Mouse (Mus musculus) spleen, postnatal 0 days (tissue): ENCODE results near the gene Gm16503. TPM values are rescaled to one million over a fixed set of nuclear protein-coding genes. Genes with fewer than 3 reads are reported as not detected.

Experiments used
- polyA plus RNA-seq: library from polyadenylated mRNA; unstranded; fragments of >200 nt; fragmentation: Nextera tagmentation; extraction: Ambion mirVana; gene quantifications from 2 replicates; pipeline ENCODE4 v1.2.1, GENCODE M21; 2015

The Gm16503 gene
- 0.61 and 0.64 TPM in 2 replicates for polyA plus RNA-seq

DNA sequence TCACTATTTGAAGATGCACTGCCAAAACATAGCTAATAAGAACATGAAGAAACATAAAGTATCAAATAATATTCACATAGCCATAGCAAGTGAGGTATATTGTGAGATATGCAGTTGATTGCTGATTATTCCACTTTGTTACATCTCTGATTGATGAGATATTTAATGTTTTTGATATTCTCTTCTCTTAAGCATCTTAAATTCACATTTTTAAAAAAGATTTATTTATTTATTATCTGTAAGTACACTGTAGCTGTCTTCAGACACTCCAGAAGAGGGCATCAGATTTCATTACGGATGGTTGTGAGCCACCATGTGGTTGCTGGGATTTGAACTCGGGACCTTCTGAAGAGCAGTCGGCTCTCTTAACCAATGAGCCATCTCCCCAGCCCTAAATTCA lies at the start of gene Gm16503:
Gm16503 (plus strand) TSS at position 301 of the 400 bp plus-strand sequence.

DNA sequence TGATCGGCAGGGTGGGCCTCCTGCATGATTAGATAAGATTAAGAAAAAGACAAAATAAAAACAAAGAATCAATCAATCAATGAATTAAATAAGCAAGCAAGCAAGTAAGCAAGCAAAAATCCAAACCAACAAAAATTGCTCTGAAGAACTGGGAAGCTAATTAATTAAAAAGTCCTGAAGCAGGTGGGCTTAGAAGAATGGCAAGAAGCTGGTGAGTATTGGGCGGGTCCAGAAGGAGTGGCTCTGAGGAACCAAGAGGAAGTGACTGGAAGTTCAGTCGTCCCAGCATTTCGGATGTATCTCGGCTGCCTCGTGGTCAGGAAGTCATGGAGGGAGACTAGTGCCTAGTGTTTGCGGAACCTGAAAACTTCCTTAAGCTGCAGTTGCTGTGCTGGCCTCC lies 47.9 kb upstream of the Gm16503 start, which contains the start of gene Zfp982:
Zfp982 (plus strand) TSS at position 301 of the 400 bp plus-strand sequence.

DNA sequence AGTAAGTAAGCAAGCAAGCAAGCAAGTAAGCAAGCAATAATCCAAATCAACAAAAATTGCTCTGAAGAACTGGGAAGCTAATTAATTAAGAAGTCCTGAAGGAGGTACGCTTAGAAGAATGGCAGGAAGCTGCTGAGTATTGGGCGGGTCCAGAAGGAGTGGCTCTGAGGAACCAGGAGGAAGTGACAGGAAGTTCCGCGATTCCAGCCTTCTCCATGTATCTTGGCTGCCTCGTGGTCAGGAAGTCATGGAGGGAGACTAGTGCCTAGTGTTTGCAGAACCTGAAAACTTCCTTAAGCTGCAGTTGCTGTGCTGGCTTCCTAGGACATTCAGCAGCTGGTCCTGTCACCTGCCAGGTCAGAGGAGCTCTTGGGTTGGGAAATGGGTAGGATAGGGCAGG lies 13.1 kb downstream of the Gm16503 start, which contains the start of gene Zfp985:
Zfp985 (plus strand) TSS at position 207 of the 400 bp plus-strand sequence.

Other genes with a start within 250 kb of the Gm16503 start
- gene Zfp988, start 234.5 kb upstream of the Gm16503 start, polyA plus RNA-seq, result 0.18 and 0.21 TPM in 2 replicates
- gene Zfp978, start 178.9 kb upstream of the Gm16503 start, polyA plus RNA-seq, result 0.18 TPM in 1 of 2 replicates, not detected in the other
- 2.8 and 4.4 TPM in 2 replicates for gene Zfp982, start 47.8 kb upstream of the Gm16503 start, polyA plus RNA-seq
- 0.19 and 0.27 TPM in 2 replicates for gene Zfp985, start 13.1 kb downstream of the Gm16503 start, polyA plus RNA-seq
- gene Zfp979, start 102.3 kb downstream of the Gm16503 start, polyA plus RNA-seq, result 3.4 and 3.7 TPM in 2 replicates
- not detected in 2 replicates for gene Zfp534, start 162.3 kb downstream of the Gm16503 start, polyA plus RNA-seq